Mouse (Mus musculus) midbrain, embryonic 12.5 days (tissue): ENCODE measurements around the gene Ms4a4c. TPM values are rescaled to one million over a fixed set of nuclear protein-coding genes. Genes with fewer than 3 reads are reported as not detected.
"Not testable (repeated sequence)": the region's sequence is repeated elsewhere in the genome, so short reads cannot be mapped to it uniquely, and the experiment has no call there.

Source experiments
- ATAC-seq: fragments of 200-750 bp; cut with Nextera tagmentation; 2 replicates; pipeline ENCODE4 v1.8.0; 2017; ENCODE audit warnings: low read depth, moderate TSS enrichment, moderate library complexity; ENCODE audit not compliant: low FRiP score
- H3K27ac ChIP-seq: fragments of 300-500 bp; sonication (generic); replicated peaks from 2 replicates; pipeline ENCODE4 v1.5.1; 2016; ENCODE audit warnings: mild to moderate bottlenecking
- H3K27me3 ChIP-seq: fragments of 300-500 bp; sonication (generic); 2 replicates; pipeline ENCODE4 v1.6.1; 2016; ENCODE audit warnings: mild to moderate bottlenecking
- H3K36me3 ChIP-seq: fragments of 300-500 bp; sonication (generic); 2 replicates; pipeline ENCODE4 v1.6.1; 2016
- H3K4me1 ChIP-seq: fragments of 300-500 bp; sonication (generic); 2 replicates; pipeline ENCODE4 v1.6.1; 2016
- H3K4me2 ChIP-seq: fragments of 300-500 bp; sonication (generic); replicated peaks from 2 replicates; pipeline ENCODE4 v1.6.1; 2016; ENCODE audit warnings: mild to moderate bottlenecking, moderate library complexity
- H3K4me3 ChIP-seq: fragments of 300-500 bp; sonication (generic); 2 replicates; pipeline ENCODE4 v1.5.1; 2016; ENCODE audit warnings: mild to moderate bottlenecking
- H3K9ac ChIP-seq: fragments of 300-500 bp; sonication (generic); replicated peaks from 2 replicates; pipeline ENCODE4 v1.6.1; 2016; ENCODE audit warnings: mild to moderate bottlenecking, moderate library complexity
- H3K9me3 ChIP-seq: fragments of 300-500 bp; sonication (generic); 2 replicates; pipeline ENCODE4 v1.6.1; 2016; ENCODE audit warnings: mild to moderate bottlenecking
- WGBS: fragments of 180-500 bp; shearing (Covaris S2); methylation state at CpG from one replicate; pipeline ENCODE4 v1.1.7; 2016; 5-methylcytosine and 5-hydroxymethylcytosine counted together
- polyA plus RNA-seq: library from polyadenylated mRNA; unstranded; fragments of >200 nt; fragmentation: Nextera tagmentation; extraction: Ambion mirVana; gene quantifications from 2 replicates; pipeline ENCODE4 v1.2.1, GENCODE M21; 2016

Gene Ms4a4c
- polyA plus RNA-seq, 1 experiment from 2014 or later: 0.13 TPM

- H3K27ac ChIP-seq, H3K4me2 ChIP-seq, H3K9me3 ChIP-seq, ATAC-seq, H3K27me3 ChIP-seq, H3K4me3 ChIP-seq, H3K4me1 ChIP-seq, H3K36me3 ChIP-seq, H3K9ac ChIP-seq: not testable (repeated sequence)
- WGBS: 70% methylated on average over 1 of the region's 1 CpGs
Measured at GRCm38 (mm10) chr19:11468361-11468760, 63.8 kb downstream of the Ms4a4c start.

DNA sequence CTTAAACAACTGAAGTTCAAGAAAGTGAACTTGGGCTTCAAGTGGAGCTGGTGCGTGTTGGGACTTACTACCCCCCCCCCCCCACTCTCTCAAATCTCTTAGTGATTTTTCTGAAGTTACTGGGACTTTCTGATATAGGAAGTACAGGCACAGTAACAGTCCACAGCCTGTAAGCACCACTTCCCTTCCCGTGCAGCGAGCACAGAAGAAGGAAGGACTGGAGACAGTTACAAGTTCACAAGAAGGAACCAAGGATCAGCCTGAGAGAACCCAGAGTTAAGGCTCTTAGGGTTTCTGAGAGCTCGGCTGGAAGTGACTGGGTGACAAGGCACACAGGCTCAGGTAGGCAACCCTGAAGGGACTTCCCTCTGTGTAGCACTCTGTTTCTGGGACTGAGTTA lies 64.6 kb downstream of the Ms4a4c start, which contains the start of gene Ms4a6c:
TSS of gene Ms4a6c (plus strand) at position 152 of the 400 bp plus-strand sequence.
- H3K4me2 ChIP-seq, ATAC-seq, H3K9ac ChIP-seq, H3K27ac ChIP-seq, H3K4me3 ChIP-seq, H3K4me1 ChIP-seq, H3K36me3 ChIP-seq, H3K27me3 ChIP-seq, H3K9me3 ChIP-seq: not testable (repeated sequence)
- 91% methylated on average over 4 of the region's 4 CpGs for WGBS

Other genes starting within 250 kb of the Ms4a4c start
- not detected in 2 replicates for gene 1700025F22Rik, start 239.4 kb upstream of the Ms4a4c start, polyA plus RNA-seq
- not detected in 2 replicates for gene Ms4a13, start 208.0 kb upstream of the Ms4a4c start, polyA plus RNA-seq
- not detected in 2 replicates for gene Ms4a12, start 172.3 kb upstream of the Ms4a4c start, polyA plus RNA-seq
- gene Ms4a1, start 138.5 kb upstream of the Ms4a4c start, polyA plus RNA-seq: not detected in 2 replicates
- not detected in 2 replicates for gene Ms4a5, start 120.9 kb upstream of the Ms4a4c start, polyA plus RNA-seq
- 0.04 TPM in 1 of 2 replicates, not detected in the other for gene Ms4a14, start 90.3 kb upstream of the Ms4a4c start, polyA plus RNA-seq
- 2.3 and 2.7 TPM in 2 replicates for gene Ms4a7, start 68.6 kb upstream of the Ms4a4c start, polyA plus RNA-seq
- gene Ms4a4a, start 29.2 kb upstream of the Ms4a4c start, polyA plus RNA-seq: 1.9 and 3.1 TPM in 2 replicates
- not detected in 2 replicates for gene Ms4a4b, start 38.8 kb downstream of the Ms4a4c start, polyA plus RNA-seq
- 2.1 and 3.1 TPM in 2 replicates for gene Ms4a6c, start 64.6 kb downstream of the Ms4a4c start, polyA plus RNA-seq
- not detected in 2 replicates for gene Gm8369, start 81.2 kb downstream of the Ms4a4c start, polyA plus RNA-seq
- gene Ms4a6b, start 111.7 kb downstream of the Ms4a4c start, polyA plus RNA-seq: 3.1 and 3.3 TPM in 2 replicates
- 0.20 TPM in 1 of 2 replicates, not detected in the other for gene Ms4a4d, start 132.0 kb downstream of the Ms4a4c start, polyA plus RNA-seq
- 2.9 and 4.1 TPM in 2 replicates for gene Ms4a6d, start 200.1 kb downstream of the Ms4a4c start, polyA plus RNA-seq
- not detected in 2 replicates for gene Ms4a2, start 218.9 kb downstream of the Ms4a4c start, polyA plus RNA-seq
- gene Ms4a3, start 236.1 kb downstream of the Ms4a4c start, polyA plus RNA-seq: not detected in 2 replicates